Mouse (Mus musculus) heart, embryonic 13.5 days (tissue): ENCODE results near the gene Mip. TPM values are rescaled to one million over a fixed set of nuclear protein-coding genes. Genes with fewer than 3 reads are reported as not detected.
"Not testable (repeated sequence)": the region's sequence is repeated elsewhere in the genome, so short reads cannot be mapped to it uniquely, and the experiment has no call there.

ENCODE experiments used
- ATAC-seq: fragments of 200-750 bp; cut with Nextera tagmentation; 2 replicates; pipeline ENCODE4 v1.8.0; 2017; ENCODE audit warnings: moderate TSS enrichment; ENCODE audit not compliant: insufficient number of reproducible peaks, low FRiP score, low TSS enrichment; ENCODE audit errors: extremely low read depth
- H3K27ac ChIP-seq: fragments of 300-500 bp; sonication (generic); replicated peaks from 2 replicates; pipeline ENCODE4 v1.5.1; 2015; ENCODE audit warnings: moderate library complexity, mild to moderate bottlenecking, inconsistent platforms
- H3K27me3 ChIP-seq: fragments of 300-500 bp; sonication (generic); replicated peaks from 2 replicates; pipeline ENCODE4 v1.6.1; 2015; ENCODE audit warnings: mild to moderate bottlenecking, inconsistent platforms
- H3K36me3 ChIP-seq: fragments of 300-500 bp; sonication (generic); 2 replicates; pipeline ENCODE4 v1.6.1; 2015; ENCODE audit warnings: mild to moderate bottlenecking, inconsistent platforms
- H3K4me1 ChIP-seq: fragments of 300-500 bp; sonication (generic); 2 replicates; pipeline ENCODE4 v1.6.1; 2015; ENCODE audit warnings: inconsistent platforms
- H3K4me2 ChIP-seq: fragments of 300-500 bp; sonication (generic); 2 replicates; pipeline ENCODE4 v1.6.1; 2015; ENCODE audit warnings: inconsistent platforms, mild to moderate bottlenecking, moderate library complexity
- H3K4me3 ChIP-seq: fragments of 300-500 bp; sonication (generic); 2 replicates; pipeline ENCODE4 v1.5.1; 2015; ENCODE audit warnings: moderate library complexity, mild to moderate bottlenecking, inconsistent platforms
- H3K9ac ChIP-seq: fragments of 300-500 bp; sonication (generic); 2 replicates; pipeline ENCODE4 v1.6.1; 2015; ENCODE audit warnings: inconsistent platforms, mild to moderate bottlenecking, moderate library complexity
- H3K9me3 ChIP-seq: fragments of 300-500 bp; sonication (generic); 2 replicates; pipeline ENCODE4 v1.6.1; 2016; ENCODE audit warnings: inconsistent platforms
- WGBS: fragments of 180-500 bp; shearing (Covaris S2); methylation state at CpG from one replicate; pipeline ENCODE4 v1.1.7; 2015; ENCODE audit warnings: mixed read lengths; 5-methylcytosine and 5-hydroxymethylcytosine counted together
- polyA plus RNA-seq: library from polyadenylated mRNA; unstranded; fragments of >200 nt; fragmentation: Nextera tagmentation; extraction: Ambion mirVana; gene quantifications from 2 replicates; pipeline ENCODE4 v1.2.1, GENCODE M21; 2015

Mip gene
- not detected in 2 replicates for polyA plus RNA-seq

DNA sequence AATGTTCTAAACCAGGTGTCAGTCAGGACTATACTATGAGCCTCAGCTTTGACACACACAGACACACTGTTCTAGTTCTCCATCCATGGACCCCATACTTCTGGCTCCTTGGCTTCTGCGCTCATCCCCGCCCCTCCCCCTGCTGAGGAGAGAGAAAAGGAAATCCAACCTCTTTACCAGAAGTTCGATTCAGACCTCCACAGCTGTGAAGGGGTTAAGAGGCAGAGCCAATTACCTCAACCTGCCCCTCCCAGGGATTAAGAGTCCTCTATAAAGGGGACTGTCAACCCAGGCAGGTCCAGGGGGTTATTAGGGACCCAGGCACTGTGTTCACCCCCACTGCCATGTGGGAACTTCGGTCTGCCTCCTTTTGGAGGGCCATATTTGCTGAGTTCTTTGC is at the start of gene Mip:
TSS of gene Mip (plus strand) at position 301 of the 400 bp plus-strand sequence.
- 42% methylated on average over 4 of the region's 4 CpGs for WGBS
- Histone ChIP-seq H3K9ac (no peak within 1 kb of the TSS), H3K4me1 (peaks cover 11% of the 10 kb centered on the region; the same call in 1 of the 2 replicates), H3K27me3 (no peaks in the 10 kb centered on the region), H3K27ac (no peak within 1 kb of the TSS), H3K36me3 (no peaks in the 10 kb centered on the region), H3K4me3 (no peak within 1 kb of the TSS), H3K4me2 (no peak within 1 kb of the TSS), H3K9me3 (no peaks in the 10 kb centered on the region)
- ATAC-seq = no peak

DNA sequence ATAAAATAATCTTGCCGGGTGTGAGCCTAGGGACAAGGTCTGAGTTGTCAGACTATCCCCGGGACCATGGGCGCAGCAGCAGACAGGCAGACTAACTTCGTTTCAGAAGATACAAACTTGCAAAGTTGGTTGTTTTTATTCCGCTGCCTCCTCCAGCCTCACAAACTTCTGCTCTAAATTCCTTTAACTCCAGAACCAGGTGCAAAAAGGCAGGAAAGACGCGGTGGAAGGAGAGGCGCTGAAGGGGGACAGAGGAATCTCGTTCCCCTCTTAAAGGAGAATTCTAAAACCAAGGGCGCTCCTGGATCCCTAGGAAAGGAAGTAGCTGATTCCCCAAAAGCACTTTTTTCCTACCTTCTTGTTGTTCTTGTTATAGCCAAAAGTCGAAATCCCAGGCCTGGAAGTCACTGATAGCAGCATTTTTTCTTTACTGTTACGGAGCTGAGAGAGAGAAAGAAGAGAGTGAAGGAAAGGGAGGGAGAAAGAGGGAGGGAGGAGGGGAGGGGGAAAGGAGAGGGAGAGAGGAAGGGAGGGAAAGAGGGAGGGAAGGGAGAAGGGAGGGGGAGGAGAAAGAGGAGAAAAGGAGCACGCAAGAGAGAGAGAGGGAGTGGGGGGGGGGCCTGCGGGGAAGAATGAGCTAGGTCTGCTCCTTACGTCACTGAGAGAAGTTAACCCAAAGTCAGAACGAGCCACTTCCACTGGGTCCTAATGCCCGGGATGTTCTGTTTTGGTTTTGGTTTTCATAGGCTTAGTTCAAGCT is 49.5 kb upstream of the Mip start:
- no peaks in the 10 kb centered on the region for H3K27me3 ChIP-seq
- H3K4me1 ChIP-seq = peaks cover 44% of the 10 kb centered on the region
- peak; percentile 62; the same call in 1 of the 2 replicates for ATAC-seq
- H3K9me3 ChIP-seq = no peaks in the 10 kb centered on the region
- peak overlapping the region; percentile 90 for H3K4me2 ChIP-seq
- peak overlapping the region; percentile 90 for H3K27ac ChIP-seq
- H3K36me3 ChIP-seq = no peaks in the 10 kb centered on the region
- H3K9ac ChIP-seq = peak overlapping the region; percentile 93
- under 1% methylated on average over 17 of the region's 17 CpGs for WGBS
- H3K4me3 ChIP-seq = peak overlapping the region; percentile 66

DNA sequence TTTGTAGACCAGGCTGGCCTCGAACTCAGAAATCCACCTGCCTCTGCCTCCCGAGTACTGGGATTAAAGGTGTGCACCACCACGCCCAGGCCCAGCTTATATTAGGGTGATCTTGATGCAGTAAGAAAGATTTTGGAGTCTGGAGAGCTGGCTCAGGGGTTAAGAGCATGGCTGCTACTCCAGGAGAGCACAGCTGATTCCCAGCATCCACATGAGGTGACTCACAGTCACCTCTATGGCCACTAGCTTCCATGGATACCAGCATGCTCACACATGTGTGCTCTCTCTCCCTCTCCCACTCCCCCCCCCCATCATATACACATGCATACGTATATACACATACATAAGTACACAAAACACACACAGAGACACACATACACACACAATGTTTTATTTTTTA is 48.3 kb upstream of the Mip start:
- Histone ChIP-seq H3K27ac (no peak overlapping the region), H3K4me3 (no peak overlapping the region), H3K9me3 (no peaks in the 10 kb centered on the region), H3K4me1 (peaks cover 44% of the 10 kb centered on the region), H3K36me3 (no peaks in the 10 kb centered on the region), H3K9ac (no peak overlapping the region), H3K27me3 (no peaks in the 10 kb centered on the region), H3K4me2 (no peak overlapping the region)
- no peak for ATAC-seq
- 76% methylated on average over 4 of the region's 4 CpGs for WGBS

GRCm38 (mm10) chr10:128179989-128180388 is 45.6 kb upstream of the Mip start, which contains the start of gene Rbms2:
Gene Rbms2, minus strand, starts transcription at chr10:128180297.
- Histone ChIP-seq H3K4me2 (peak within 1 kb of the TSS; percentile 64), H3K9me3 (no peaks in the 10 kb centered on the region), H3K36me3 (no peaks in the 10 kb centered on the region), H3K4me3 (peak within 1 kb of the TSS; percentile 43), H3K27ac (peak within 1 kb of the TSS; percentile 72), H3K4me1 (peaks cover 25% of the 10 kb centered on the region), H3K27me3 (no peaks in the 10 kb centered on the region), H3K9ac (peak within 1 kb of the TSS; percentile 72)
- WGBS = 4% methylated on average over 6 of the region's 6 CpGs
- no peak for ATAC-seq

GRCm38 (mm10) chr10:128184296-128184695 is 41.3 kb upstream of the Mip start:
- Histone ChIP-seq H3K4me3 (no peak overlapping the region), H3K27ac (no peak overlapping the region), H3K9me3 (no peaks in the 10 kb centered on the region), H3K36me3 (no peaks in the 10 kb centered on the region), H3K4me1 (peaks cover 15% of the 10 kb centered on the region), H3K4me2 (no peak overlapping the region), H3K9ac (no peak overlapping the region), H3K27me3 (no peaks in the 10 kb centered on the region)
- 77% methylated on average over 2 of the region's 2 CpGs for whole genome bisulfite sequencing
- no peak for ATAC-seq

DNA sequence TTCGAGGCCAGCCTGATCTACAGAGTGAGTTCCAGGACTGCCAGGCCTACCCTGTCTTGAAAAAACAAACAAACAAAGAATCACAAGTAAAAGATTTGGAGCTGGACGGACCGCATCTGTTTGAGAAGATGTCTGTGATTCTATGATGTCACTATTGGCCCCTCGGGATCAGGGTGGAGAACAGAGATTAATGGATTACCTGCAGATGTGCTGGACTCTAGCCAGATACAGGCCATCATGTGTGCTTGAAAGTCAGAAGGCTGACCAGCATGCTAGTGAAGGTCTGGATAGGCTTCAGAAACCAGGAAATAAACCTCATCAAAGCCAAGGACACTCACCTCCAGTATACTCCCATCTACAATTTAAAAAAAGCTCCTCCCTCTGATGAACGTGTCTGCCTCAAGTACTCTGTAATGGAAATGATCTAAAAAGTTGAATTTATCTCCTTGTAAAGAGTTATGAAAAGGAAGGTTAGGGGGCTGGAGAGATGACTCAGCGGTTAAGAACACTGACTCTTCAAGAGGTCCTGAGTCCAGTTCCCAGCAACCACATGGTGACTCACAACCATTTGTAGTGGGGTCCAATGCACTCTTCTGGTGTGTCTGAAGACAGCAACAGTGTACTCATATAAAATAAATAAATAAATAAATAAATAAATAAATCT is 40.2 kb upstream of the Mip start:
- Histone ChIP-seq H3K9me3 (no peaks in the 10 kb centered on the region), H3K36me3 (no peaks in the 10 kb centered on the region), H3K4me1 (peaks cover 4% of the 10 kb centered on the region), H3K9ac (no peak overlapping the region), H3K27ac (no peak overlapping the region), H3K4me2 (no peak overlapping the region), H3K27me3 (no peaks in the 10 kb centered on the region), H3K4me3 (no peak overlapping the region)
- WGBS = 67% methylated on average over 6 of the region's 6 CpGs
- ATAC-seq = no peak

DNA sequence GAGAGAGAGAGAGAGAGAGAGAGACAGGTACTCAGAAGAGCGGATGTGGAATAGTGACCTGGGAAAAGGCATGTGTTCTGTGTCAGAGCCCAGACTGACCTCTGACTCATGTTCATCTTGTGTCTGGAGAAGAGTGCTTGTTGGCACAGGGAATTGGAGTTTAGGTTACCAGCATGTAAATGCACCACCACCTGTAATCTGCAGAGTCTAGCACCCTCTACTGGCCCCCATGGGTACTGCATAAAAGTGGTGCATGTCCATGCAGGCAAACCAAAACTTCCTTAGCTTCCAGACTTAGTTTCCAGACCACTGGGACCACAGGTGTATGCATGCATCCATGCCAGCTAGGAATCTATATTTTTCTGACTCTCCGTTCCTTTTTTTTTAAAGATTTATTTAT is 39.7 kb upstream of the Mip start:
- Histone ChIP-seq H3K4me1 (peaks cover 3% of the 10 kb centered on the region), H3K27me3 (no peaks in the 10 kb centered on the region), H3K9me3 (no peaks in the 10 kb centered on the region), H3K27ac (no peak overlapping the region), H3K36me3 (no peaks in the 10 kb centered on the region), H3K4me3 (no peak overlapping the region), H3K9ac (no peak overlapping the region), H3K4me2 (no peak overlapping the region)
- 51% methylated on average over 2 of the region's 2 CpGs for WGBS
- no peak for ATAC-seq

DNA sequence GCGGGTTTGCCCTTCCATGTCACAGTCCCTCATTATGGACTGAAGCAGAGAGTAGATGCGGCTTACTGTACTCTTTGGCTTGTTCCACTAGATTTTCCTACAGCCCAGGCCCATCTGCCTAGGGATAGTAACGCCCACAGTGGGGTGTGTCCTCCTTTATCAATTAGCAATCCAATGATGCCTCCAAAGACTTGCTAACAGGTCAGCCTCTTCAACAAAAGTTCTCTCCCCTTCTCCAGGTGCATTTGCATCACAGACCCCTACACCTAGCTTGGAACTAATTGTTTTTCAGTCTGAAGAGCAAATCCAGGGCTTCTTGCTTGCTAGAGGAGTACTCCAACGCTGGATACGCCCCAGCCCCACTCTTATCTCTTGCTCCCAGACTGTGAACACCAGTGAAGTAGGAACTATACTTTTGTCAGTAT is 38.4 kb upstream of the Mip start:
- no peaks in the 10 kb centered on the region for H3K27me3 ChIP-seq
- H3K4me2 ChIP-seq = no peak overlapping the region
- no peaks in the 10 kb centered on the region for H3K9me3 ChIP-seq
- peaks cover 3% of the 10 kb centered on the region; the same call in 1 of the 2 replicates for H3K4me1 ChIP-seq
- H3K9ac ChIP-seq = no peak overlapping the region
- no peak for ATAC-seq
- no peaks in the 10 kb centered on the region for H3K36me3 ChIP-seq
- H3K27ac ChIP-seq = 0 out of 2 replicates have a peak overlapping the region, but pooled peaks have one; percentile 1
- no peak overlapping the region for H3K4me3 ChIP-seq
- 51% methylated on average over 5 of the region's 5 CpGs for whole genome bisulfite sequencing

DNA sequence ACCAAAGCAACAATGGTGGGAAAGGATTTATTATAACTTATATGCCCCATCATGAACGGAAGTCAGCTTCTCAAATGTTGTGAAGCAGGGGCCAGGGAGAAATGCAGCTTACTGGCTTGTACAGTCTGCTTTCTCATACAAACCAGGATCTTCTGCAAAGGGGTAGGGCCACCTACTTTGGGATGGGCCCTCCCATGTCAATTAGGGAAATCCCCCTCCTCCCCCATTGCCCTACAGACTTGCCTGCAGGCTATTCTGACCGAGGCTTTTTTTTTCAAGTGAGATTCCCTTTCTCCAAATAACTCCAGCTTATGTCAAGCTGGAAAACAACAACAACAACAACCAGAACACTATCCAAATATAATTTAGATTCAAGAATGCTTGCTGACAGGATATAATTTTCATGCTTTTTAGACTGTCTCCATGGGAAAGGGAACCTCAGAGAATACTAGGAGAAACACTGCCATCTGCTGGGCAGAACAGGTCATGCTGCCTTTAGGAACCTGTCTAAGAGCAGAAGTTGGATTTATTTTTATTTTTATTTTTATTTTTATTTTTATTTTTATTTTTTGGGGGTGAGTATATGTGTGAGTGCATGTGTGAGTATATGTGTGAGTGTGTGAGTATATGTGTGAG is 37.3 kb upstream of the Mip start:
- WGBS = 49% methylated on average over 2 of the region's 2 CpGs
- no peak for ATAC-seq
- Histone ChIP-seq H3K9me3 (no peaks in the 10 kb centered on the region), H3K4me2 (no peak overlapping the region), H3K27ac (no peak overlapping the region), H3K36me3 (no peaks in the 10 kb centered on the region), H3K9ac (no peak overlapping the region), H3K4me3 (no peak overlapping the region), H3K27me3 (no peaks in the 10 kb centered on the region), H3K4me1 (peaks cover 3% of the 10 kb centered on the region; the same call in 1 of the 2 replicates)

DNA sequence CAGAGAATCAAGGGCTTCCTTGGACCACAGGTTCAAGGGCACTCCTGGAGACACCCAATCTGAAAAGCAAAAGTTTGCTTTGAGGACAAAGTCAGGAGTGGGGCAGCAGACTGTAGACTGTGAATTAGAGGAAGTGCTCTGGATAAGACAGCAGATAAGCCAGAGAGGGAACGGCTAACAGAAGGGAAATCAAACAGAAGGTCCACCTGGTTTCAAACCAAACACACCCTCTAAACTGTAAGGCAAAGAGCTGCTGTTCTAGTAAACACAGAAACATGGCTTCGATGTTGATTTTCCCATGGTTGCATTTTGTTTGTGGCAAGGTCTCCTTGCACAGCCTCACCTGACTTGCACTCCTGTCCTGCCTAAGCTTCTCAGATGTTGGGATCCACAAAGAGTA is 34.2 kb upstream of the Mip start:
- Histone ChIP-seq H3K4me1 (peaks cover 12% of the 10 kb centered on the region), H3K4me2 (no peak overlapping the region), H3K4me3 (no peak overlapping the region), H3K27me3 (peaks cover 19% of the 10 kb centered on the region), H3K27ac (no peak overlapping the region), H3K9me3 (no peaks in the 10 kb centered on the region), H3K9ac (no peak overlapping the region), H3K36me3 (no peaks in the 10 kb centered on the region)
- WGBS = 49% methylated on average over 2 of the region's 2 CpGs
- ATAC-seq = no peak

GRCm38 (mm10) chr10:128192030-128192766 is 33.4 kb upstream of the Mip start:
- peaks cover 12% of the 10 kb centered on the region for H3K4me1 ChIP-seq
- WGBS = 89% methylated on average over 3 of the region's 3 CpGs
- H3K27me3 ChIP-seq = peaks cover 26% of the 10 kb centered on the region
- ATAC-seq, H3K9ac ChIP-seq, H3K9me3 ChIP-seq, H3K4me3 ChIP-seq, H3K36me3 ChIP-seq, H3K4me2 ChIP-seq, H3K27ac ChIP-seq: not testable (repeated sequence)
